Mouse (Mus musculus): Measurements from ENCODE around the gene Cfd. TPM values are rescaled to one million over a fixed set of nuclear protein-coding genes. Genes with fewer than 3 reads are reported as not detected.

The Cfd gene
- polyA plus RNA-seq, 1 experiment from 2014 or later, result not detected

GRCm38 (mm10) chr10:79853860-79854795 is 36.5 kb upstream of the Cfd start, which contains the start of gene Ptbp1:
Ptbp1 (plus strand) TSS chr10:79854427.
- Histone ChIP-seq H3K9me3 (ENCODE audit: control insufficient read depth, low read length) (no peaks in the 10 kb centered on the region), H3K4me1 (ENCODE audit: control insufficient read depth, insufficient read depth, low read length) (peaks cover 46% of the 10 kb centered on the region), H3K9ac (ENCODE audit: low read depth, low read length) (peak within 1 kb of the TSS; percentile 100), H3K36me3 (ENCODE audit: control insufficient read depth, insufficient read depth, low read length) (peaks cover 31% of the 10 kb centered on the region), H3K27ac (ENCODE audit: low read depth, low read length) (peak within 1 kb of the TSS; percentile 100), H3K4me3 (ENCODE audit: low read length) (peak within 1 kb of the TSS; percentile 100), H3K27me3 (ENCODE audit: control insufficient read depth, insufficient read depth, low read length) (no peaks in the 10 kb centered on the region), H3K4me2 (replicated peaks; ENCODE audit: low read depth, low read length) (peak within 1 kb of the TSS; percentile 100)
- peak; percentile 92 for ATAC-seq (ENCODE audit: low FRiP score, low TSS enrichment)
- under 1% methylated on average over 75 of the region's 75 CpGs for WGBS

GRCm38 (mm10) chr10:79854801-79855541 is 35.7 kb upstream of the Cfd start:
- WGBS, result under 1% methylated on average over 82 of the region's 83 CpGs
- no peaks in the 10 kb centered on the region for H3K9me3 ChIP-seq (ENCODE audit: control insufficient read depth, low read length)
- ATAC-seq (ENCODE audit: low FRiP score, low TSS enrichment), result peak; percentile 18
- peak overlapping the region; percentile 100 for H3K4me3 ChIP-seq (ENCODE audit: low read length)
- H3K9ac ChIP-seq (ENCODE audit: low read depth, low read length), result peak overlapping the region; percentile 100
- H3K4me2 ChIP-seq (replicated peaks; ENCODE audit: low read depth, low read length), result peak overlapping the region; percentile 100
- peaks cover 39% of the 10 kb centered on the region for H3K36me3 ChIP-seq (ENCODE audit: control insufficient read depth, insufficient read depth, low read length)
- H3K27ac ChIP-seq (ENCODE audit: low read depth, low read length), result peak overlapping the region; percentile 100
- H3K4me1 ChIP-seq (ENCODE audit: control insufficient read depth, insufficient read depth, low read length), result peaks cover 48% of the 10 kb centered on the region
- H3K27me3 ChIP-seq (ENCODE audit: control insufficient read depth, insufficient read depth, low read length), result no peaks in the 10 kb centered on the region

GRCm38 (mm10) chr10:79855558-79856184 is 35.0 kb upstream of the Cfd start:
- H3K4me2 ChIP-seq (replicated peaks; ENCODE audit: low read depth, low read length), result peak overlapping the region; percentile 100
- peaks cover 52% of the 10 kb centered on the region for H3K4me1 ChIP-seq (ENCODE audit: control insufficient read depth, insufficient read depth, low read length)
- no peaks in the 10 kb centered on the region for H3K27me3 ChIP-seq (ENCODE audit: control insufficient read depth, insufficient read depth, low read length)
- H3K27ac ChIP-seq (ENCODE audit: low read depth, low read length), result peak overlapping the region; percentile 100
- H3K9me3 ChIP-seq (ENCODE audit: control insufficient read depth, low read length), result no peaks in the 10 kb centered on the region
- H3K4me3 ChIP-seq (ENCODE audit: low read length), result peak overlapping the region; percentile 100
- H3K9ac ChIP-seq (ENCODE audit: low read depth, low read length), result peak overlapping the region; percentile 100
- WGBS, result 1% methylated on average over 10 of the region's 10 CpGs
- peaks cover 46% of the 10 kb centered on the region for H3K36me3 ChIP-seq (ENCODE audit: control insufficient read depth, insufficient read depth, low read length)
- ATAC-seq (ENCODE audit: low FRiP score, low TSS enrichment), result no peak

GRCm38 (mm10) chr10:79856280-79856679 is 34.4 kb upstream of the Cfd start:
- WGBS, result 27% methylated on average over 6 of the region's 6 CpGs
- Histone ChIP-seq H3K36me3 (ENCODE audit: control insufficient read depth, insufficient read depth, low read length) (peaks cover 52% of the 10 kb centered on the region), H3K4me1 (ENCODE audit: control insufficient read depth, insufficient read depth, low read length) (peaks cover 57% of the 10 kb centered on the region)

GRCm38 (mm10) chr10:79856704-79857451 is 33.8 kb upstream of the Cfd start:
- 24% methylated on average over 7 of the region's 7 CpGs for WGBS
- Histone ChIP-seq H3K4me2 (replicated peaks; ENCODE audit: low read depth, low read length) (peak overlapping the region; percentile 100), H3K36me3 (ENCODE audit: control insufficient read depth, insufficient read depth, low read length) (peaks cover 58% of the 10 kb centered on the region), H3K4me3 (ENCODE audit: low read length) (peak overlapping the region; percentile 100), H3K9me3 (ENCODE audit: control insufficient read depth, low read length) (no peaks in the 10 kb centered on the region), H3K4me1 (ENCODE audit: control insufficient read depth, insufficient read depth, low read length) (peaks cover 54% of the 10 kb centered on the region), H3K27me3 (ENCODE audit: control insufficient read depth, insufficient read depth, low read length) (no peaks in the 10 kb centered on the region), H3K27ac (ENCODE audit: low read depth, low read length) (peak overlapping the region; percentile 15; the same call in 1 of the 2 replicates), H3K9ac (ENCODE audit: low read depth, low read length) (peak overlapping the region; percentile 100)
- ATAC-seq (ENCODE audit: low FRiP score, low TSS enrichment), result no peak

More at GRCm38 (mm10) chr10:79856280-79856679, 34.4 kb upstream of the Cfd start:
- no peaks in the 10 kb centered on the region for H3K27me3 ChIP-seq (ENCODE audit: control insufficient read depth, insufficient read depth, low read length)
- ATAC-seq (ENCODE audit: low FRiP score, low TSS enrichment), result no peak
- H3K9ac ChIP-seq (ENCODE audit: low read depth, low read length), result peak overlapping the region; percentile 100
- H3K9me3 ChIP-seq (ENCODE audit: control insufficient read depth, low read length), result no peaks in the 10 kb centered on the region
- H3K4me2 ChIP-seq (replicated peaks; ENCODE audit: low read depth, low read length), result peak overlapping the region; percentile 100
- peak overlapping the region; percentile 100; the same call in 1 of the 2 replicates for H3K27ac ChIP-seq (ENCODE audit: low read depth, low read length)
- peak overlapping the region; percentile 100 for H3K4me3 ChIP-seq (ENCODE audit: low read length)

GRCm38 (mm10) chr10:79857452-79857811 is 33.2 kb upstream of the Cfd start:
- peaks cover 64% of the 10 kb centered on the region for H3K36me3 ChIP-seq (ENCODE audit: control insufficient read depth, insufficient read depth, low read length)
- ATAC-seq (ENCODE audit: low FRiP score, low TSS enrichment), result no peak
- H3K9me3 ChIP-seq (ENCODE audit: control insufficient read depth, low read length), result no peaks in the 10 kb centered on the region
- H3K27ac ChIP-seq (ENCODE audit: low read depth, low read length), result peak overlapping the region; percentile 15; the same call in 1 of the 2 replicates
- H3K4me1 ChIP-seq (ENCODE audit: control insufficient read depth, insufficient read depth, low read length), result peaks cover 48% of the 10 kb centered on the region
- WGBS, result 19% methylated on average over 4 of the region's 4 CpGs
- peak overlapping the region; percentile 100 for H3K4me2 ChIP-seq (replicated peaks; ENCODE audit: low read depth, low read length)
- peak overlapping the region; percentile 100 for H3K4me3 ChIP-seq (ENCODE audit: low read length)
- H3K9ac ChIP-seq (ENCODE audit: low read depth, low read length), result peak overlapping the region; percentile 100
- no peaks in the 10 kb centered on the region for H3K27me3 ChIP-seq (ENCODE audit: control insufficient read depth, insufficient read depth, low read length)

GRCm38 (mm10) chr10:79857894-79858293 is 32.8 kb upstream of the Cfd start:
- Histone ChIP-seq H3K36me3 (ENCODE audit: control insufficient read depth, insufficient read depth, low read length) (peaks cover 68% of the 10 kb centered on the region), H3K9me3 (ENCODE audit: control insufficient read depth, low read length) (no peaks in the 10 kb centered on the region), H3K27ac (ENCODE audit: low read depth, low read length) (peak overlapping the region; percentile 17; the same call in 1 of the 2 replicates), H3K27me3 (ENCODE audit: control insufficient read depth, insufficient read depth, low read length) (no peaks in the 10 kb centered on the region), H3K4me1 (ENCODE audit: control insufficient read depth, insufficient read depth, low read length) (peaks cover 44% of the 10 kb centered on the region), H3K4me2 (replicated peaks; ENCODE audit: low read depth, low read length) (peak overlapping the region; percentile 100), H3K9ac (ENCODE audit: low read depth, low read length) (peak overlapping the region; percentile 100; the same call in 1 of the 2 replicates), H3K4me3 (ENCODE audit: low read length) (peak overlapping the region; percentile 100)
- ATAC-seq (ENCODE audit: low FRiP score, low TSS enrichment), result no peak
- WGBS, result 59% methylated on average over 2 of the region's 2 CpGs
